Mouse (Mus musculus) ES-Bruce4 (cell line): Measurements from ENCODE around the gene Spire2. TPM values are rescaled to one million over a fixed set of nuclear protein-coding genes. Genes with fewer than 3 reads are reported as not detected.

Experiments used
- H3K27ac ChIP-seq: 2 replicates; pipeline ENCODE4 v1.5.1; 2012; ENCODE audit warnings: low read length, inconsistent platforms; ENCODE audit not compliant: insufficient read depth
- H3K27me3 ChIP-seq: 2 replicates; pipeline ENCODE4 v1.6.1; 2012; ENCODE audit warnings: mild to moderate bottlenecking, low read length, inconsistent platforms; ENCODE audit not compliant: control insufficient read depth, poor library complexity, insufficient read depth, severe bottlenecking
- H3K36me3 ChIP-seq: 2 replicates; pipeline ENCODE4 v1.6.1; 2012; ENCODE audit warnings: inconsistent platforms, mild to moderate bottlenecking, low read length, moderate library complexity; ENCODE audit not compliant: control insufficient read depth, poor library complexity, insufficient read depth, severe bottlenecking
- H3K4me1 ChIP-seq: one replicate; pipeline ENCODE4 v1.8.1; 2011; ENCODE audit warnings: low read length; ENCODE audit not compliant: control insufficient read depth, insufficient read depth
- H3K4me3 ChIP-seq: 2 replicates; pipeline ENCODE4 v1.5.1; 2011; ENCODE audit warnings: low read depth, mild to moderate bottlenecking, low read length
- H3K9ac ChIP-seq: 2 replicates; pipeline ENCODE4 v1.6.1; 2012; ENCODE audit warnings: low read depth, mild to moderate bottlenecking, inconsistent platforms; ENCODE audit not compliant: poor library complexity, severe bottlenecking
- H3K9me3 ChIP-seq: replicated peaks from 2 replicates; pipeline ENCODE4 v1.6.1; 2012; ENCODE audit warnings: mild to moderate bottlenecking, low read length, inconsistent platforms; ENCODE audit not compliant: control insufficient read depth, poor library complexity, insufficient read depth, severe bottlenecking
- CTCF ChIP-seq: IDR thresholded peaks from one replicate; pipeline ENCODE4 v1.8.1; 2011; ENCODE audit warnings: low read depth, low read length
- EP300 ChIP-seq: IDR thresholded peaks from 2 replicates; pipeline ENCODE4 v1.6.1; 2011; ENCODE audit warnings: low read depth, low read length; ENCODE audit not compliant: insufficient read depth
- POLR2A ChIP-seq: IDR thresholded peaks from one replicate; pipeline ENCODE4 v1.8.1; 2011; ENCODE audit warnings: low read length; ENCODE audit not compliant: insufficient read depth
- polyA plus RNA-seq: library from polyadenylated mRNA; stranded (reverse); fragments of >200 nt; gene quantifications from 2 replicates; pipeline ENCODE4 v1.2.4, GENCODE M21; 2011; ENCODE audit warnings: low read depth; ENCODE audit not compliant: missing spikeins, insufficient read depth, insufficient read length

Spire2 gene
- polyA plus RNA-seq, 1 experiment = 4.2 TPM

- no peak overlapping the region for H3K4me3 ChIP-seq
- H3K4me1 ChIP-seq = no peaks in the 10 kb centered on the region
- no peak overlapping the region for H3K27ac ChIP-seq
- TF ChIP-seq POLR2A = no peak
- TF ChIP-seq CTCF = no peak
- no peak for TF ChIP-seq EP300
- H3K9ac ChIP-seq = no peak overlapping the region
- no peaks in the 10 kb centered on the region for H3K9me3 ChIP-seq
- no peaks in the 10 kb centered on the region for H3K27me3 ChIP-seq
- no peaks in the 10 kb centered on the region for H3K36me3 ChIP-seq
Observed at GRCm38 (mm10) chr8:123345135-123345534, 12.6 kb downstream of the Spire2 start.

GRCm38 (mm10) chr8:123345856-123346255 is 13.3 kb downstream of the Spire2 start:
- H3K9ac ChIP-seq = no peak overlapping the region
- H3K4me3 ChIP-seq = no peak overlapping the region
- no peak overlapping the region for H3K27ac ChIP-seq
- TF ChIP-seq EP300 (no peak), POLR2A (no peak), CTCF (no peak)
- H3K4me1 ChIP-seq = no peaks in the 10 kb centered on the region
- no peaks in the 10 kb centered on the region for H3K36me3 ChIP-seq
- H3K27me3 ChIP-seq = no peaks in the 10 kb centered on the region
- no peaks in the 10 kb centered on the region for H3K9me3 ChIP-seq

- Histone ChIP-seq H3K27ac (no peak overlapping the region), H3K9me3 (no peaks in the 10 kb centered on the region), H3K4me3 (no peak overlapping the region), H3K27me3 (no peaks in the 10 kb centered on the region), H3K4me1 (no peaks in the 10 kb centered on the region), H3K36me3 (no peaks in the 10 kb centered on the region), H3K9ac (no peak overlapping the region)
- no peak for TF ChIP-seq POLR2A
- TF ChIP-seq EP300 = no peak
- no peak for TF ChIP-seq CTCF
Observed at GRCm38 (mm10) chr8:123347293-123347692, 14.8 kb downstream of the Spire2 start.

GRCm38 (mm10) chr8:123348237-123348843 is 15.8 kb downstream of the Spire2 start:
- H3K27me3 ChIP-seq = no peaks in the 10 kb centered on the region
- no peak overlapping the region for H3K9ac ChIP-seq
- H3K9me3 ChIP-seq = no peaks in the 10 kb centered on the region
- no peak overlapping the region for H3K4me3 ChIP-seq
- H3K36me3 ChIP-seq = no peaks in the 10 kb centered on the region
- no peaks in the 10 kb centered on the region for H3K4me1 ChIP-seq
- TF ChIP-seq EP300 = no peak
- no peak for TF ChIP-seq CTCF
- no peak for TF ChIP-seq POLR2A
- H3K27ac ChIP-seq = no peak overlapping the region

GRCm38 (mm10) chr8:123349073-123349472 is 16.6 kb downstream of the Spire2 start:
- H3K27ac ChIP-seq = no peak overlapping the region
- no peak for TF ChIP-seq CTCF
- no peak for TF ChIP-seq EP300
- TF ChIP-seq POLR2A = no peak
- H3K9me3 ChIP-seq = no peaks in the 10 kb centered on the region

GRCm38 (mm10) chr8:123352118-123352517 is 19.6 kb downstream of the Spire2 start:
- Histone ChIP-seq H3K4me1 (no peaks in the 10 kb centered on the region), H3K27ac (no peak overlapping the region), H3K27me3 (no peaks in the 10 kb centered on the region), H3K9ac (no peak overlapping the region), H3K4me3 (no peak overlapping the region), H3K36me3 (no peaks in the 10 kb centered on the region), H3K9me3 (no peaks in the 10 kb centered on the region)
- TF ChIP-seq EP300 (no peak), CTCF (no peak), POLR2A (no peak)

More at GRCm38 (mm10) chr8:123349073-123349472, 16.6 kb downstream of the Spire2 start:
- Histone ChIP-seq H3K36me3 (no peaks in the 10 kb centered on the region), H3K4me3 (no peak overlapping the region), H3K27me3 (no peaks in the 10 kb centered on the region), H3K4me1 (no peaks in the 10 kb centered on the region), H3K9ac (no peak overlapping the region)
